Mouse (Mus musculus): ENCODE results near the gene Cntnap5a. TPM values are rescaled to one million over a fixed set of nuclear protein-coding genes. Genes with fewer than 3 reads are reported as not detected.

Gene Cntnap5a
- 0.73 TPM for polyA plus RNA-seq (2014; fragmentation: Illumina TruSeq; extraction: RNeasy Lipid Tissue Mini Kit (QIAGEN cat#74804); ENCODE audit: low read depth, low replicate concordance)

GRCm38 (mm10) chr1:115684518-115685368, at the start of gene Cntnap5a:
Cntnap5a (plus strand) TSS chr1:115684756.

All from sigmoid colon, adult 10 weeks (tissue).